Mouse (Mus musculus) lung, postnatal 0 days (tissue): Measurements from ENCODE around the gene Abhd11. TPM values are rescaled to one million over a fixed set of nuclear protein-coding genes. Genes with fewer than 3 reads are reported as not detected.

Source experiments
- ATAC-seq: fragments of 200-750 bp; cut with Nextera tagmentation; 2 replicates; pipeline ENCODE4 v1.8.0; 2017; ENCODE audit warnings: moderate library complexity
- DNase-seq: peaks from one replicate; pipeline ENCODE4 v3.0.0-alpha.2; 2016; ENCODE audit warnings: low spot score
- H3K27ac ChIP-seq: fragments of 300-500 bp; sonication (generic); 2 replicates; pipeline ENCODE4 v1.5.1; 2014; ENCODE audit warnings: antibody characterized with exemption, mild to moderate bottlenecking, low read length, mixed read lengths
- H3K27me3 ChIP-seq: fragments of 300-500 bp; sonication (generic); replicated peaks from 2 replicates; pipeline ENCODE4 v1.6.1; 2014; ENCODE audit warnings: low read length, mixed read lengths; ENCODE audit not compliant: insufficient read depth
- H3K36me3 ChIP-seq: fragments of 300-500 bp; sonication (generic); 2 replicates; pipeline ENCODE4 v1.6.1; 2014; ENCODE audit warnings: low read length, mixed read lengths; ENCODE audit not compliant: insufficient read depth
- H3K4me1 ChIP-seq: fragments of 300-500 bp; sonication (generic); 2 replicates; pipeline ENCODE4 v1.6.1; 2014; ENCODE audit warnings: antibody characterized with exemption, low read depth, low read length, mixed read lengths; ENCODE audit not compliant: insufficient read depth
- H3K4me2 ChIP-seq: fragments of 300-500 bp; sonication (generic); replicated peaks from 2 replicates; pipeline ENCODE4 v1.6.1; 2014; ENCODE audit warnings: low read depth, mild to moderate bottlenecking, low read length, moderate library complexity, mixed read lengths
- H3K4me3 ChIP-seq: fragments of 300-500 bp; sonication (generic); 2 replicates; pipeline ENCODE4 v1.5.1; 2014; ENCODE audit warnings: low read depth, low read length
- H3K9ac ChIP-seq: fragments of 300-500 bp; sonication (generic); replicated peaks from 2 replicates; pipeline ENCODE4 v1.6.1; 2014; ENCODE audit warnings: low read depth, mild to moderate bottlenecking
- H3K9me3 ChIP-seq: fragments of 300-500 bp; sonication (generic); 2 replicates; pipeline ENCODE4 v1.6.1; 2016; ENCODE audit warnings: low read length, mixed read lengths
- CTCF ChIP-seq: IDR thresholded peaks from 2 replicates; pipeline ENCODE4 v1.5.1; 2016; ENCODE audit warnings: antibody characterized with exemption, mild to moderate bottlenecking
- EP300 ChIP-seq: IDR thresholded peaks from 2 replicates; pipeline ENCODE4 v1.6.1; 2016; ENCODE audit warnings: antibody characterized with exemption, mild to moderate bottlenecking, control low read depth
- WGBS: fragments of 180-500 bp; shearing (Covaris S2); extraction: QIAGEN DNeasy Blood & Tissue Kit; methylation state at CpG from one replicate; pipeline ENCODE4 v1.1.7; 2014; 5-methylcytosine and 5-hydroxymethylcytosine counted together
- polyA plus RNA-seq: library from polyadenylated mRNA; unstranded; fragments of >200 nt; fragmentation: Nextera tagmentation; extraction: Ambion mirVana; gene quantifications from 2 replicates; pipeline ENCODE4 v1.2.1, GENCODE M21; 2015

The Abhd11 gene
- polyA plus RNA-seq, 1 experiment from 2014 or later, result 80.9 TPM

GRCm38 (mm10) chr5:134965852-134966821 is 42.8 kb upstream of the Abhd11 start:
- Histone ChIP-seq H3K4me2 (peak overlapping the region; percentile 48), H3K27me3 (no peaks in the 10 kb centered on the region), H3K9me3 (no peaks in the 10 kb centered on the region), H3K4me3 (peak overlapping the region; percentile 15; the same call in 1 of the 2 replicates), H3K36me3 (no peaks in the 10 kb centered on the region), H3K4me1 (no peaks in the 10 kb centered on the region), H3K27ac (peak overlapping the region; percentile 75), H3K9ac (no peak overlapping the region)
- 6% methylated on average over 24 of the region's 33 CpGs for WGBS
- ATAC-seq (peak; percentile 85), DNase-seq (peak; percentile 96)
- TF ChIP-seq CTCF (peak; percentile 50), EP300 (peak; percentile 49; the same call in 1 of the 2 replicates)

- no peaks in the 10 kb centered on the region for H3K27me3 ChIP-seq
- peak overlapping the region; percentile 74 for H3K27ac ChIP-seq
- no peaks in the 10 kb centered on the region for H3K36me3 ChIP-seq
- ATAC-seq (peak; percentile 8; the same call in 1 of the 2 replicates), DNase-seq (no peak)
- H3K4me1 ChIP-seq, result no peaks in the 10 kb centered on the region
- no peak overlapping the region for H3K4me3 ChIP-seq
- H3K4me2 ChIP-seq, result no peak overlapping the region
- 49% methylated on average over 20 of the region's 20 CpGs for WGBS
- TF ChIP-seq EP300 (no peak), CTCF (no peak)
- H3K9me3 ChIP-seq, result no peaks in the 10 kb centered on the region
- no peak overlapping the region for H3K9ac ChIP-seq
These were observed 41.6 kb upstream of the Abhd11 start for GRCm38 (mm10) chr5:134967164-134967944.

GRCm38 (mm10) chr5:134970671-134971070 is 38.3 kb upstream of the Abhd11 start:
- no peak overlapping the region for H3K9ac ChIP-seq
- no peaks in the 10 kb centered on the region for H3K9me3 ChIP-seq
- no peak overlapping the region for H3K4me3 ChIP-seq
- no peaks in the 10 kb centered on the region for H3K27me3 ChIP-seq
- no peak for ATAC-seq
- TF ChIP-seq CTCF, result no peak
- peak; percentile 73 for TF ChIP-seq EP300
- H3K36me3 ChIP-seq, result no peaks in the 10 kb centered on the region
- peaks cover 3% of the 10 kb centered on the region; the same call in 1 of the 2 replicates for H3K4me1 ChIP-seq
- H3K27ac ChIP-seq, result no peak overlapping the region
- no peak overlapping the region for H3K4me2 ChIP-seq
- 38% methylated on average over 8 of the region's 8 CpGs for WGBS
- peak; percentile 67 for DNase-seq

- Histone ChIP-seq H3K36me3 (no peaks in the 10 kb centered on the region), H3K27ac (peak overlapping the region; percentile 68), H3K9me3 (no peaks in the 10 kb centered on the region), H3K9ac (no peak overlapping the region), H3K4me3 (no peak overlapping the region), H3K27me3 (no peaks in the 10 kb centered on the region), H3K4me1 (peaks cover 3% of the 10 kb centered on the region; the same call in 1 of the 2 replicates), H3K4me2 (no peak overlapping the region)
- DNase-seq (no peak), ATAC-seq (no peak)
- no peak for TF ChIP-seq EP300
- no peak for TF ChIP-seq CTCF
These were observed 35.9 kb upstream of the Abhd11 start for GRCm38 (mm10) chr5:134973081-134973480.

- 56% methylated on average over 7 of the region's 7 CpGs for WGBS
- TF ChIP-seq CTCF (no peak), EP300 (no peak)
- Histone ChIP-seq H3K9ac (no peak overlapping the region), H3K4me2 (no peak overlapping the region), H3K9me3 (no peaks in the 10 kb centered on the region), H3K27ac (peak overlapping the region; percentile 68), H3K4me1 (peaks cover 3% of the 10 kb centered on the region; the same call in 1 of the 2 replicates), H3K4me3 (no peak overlapping the region), H3K36me3 (no peaks in the 10 kb centered on the region), H3K27me3 (no peaks in the 10 kb centered on the region)
- ATAC-seq (no peak), DNase-seq (peak; percentile 43)
These were observed 35.4 kb upstream of the Abhd11 start for GRCm38 (mm10) chr5:134973526-134973925.

GRCm38 (mm10) chr5:134974294-134974693 is 34.7 kb upstream of the Abhd11 start:
- DNase-seq, result peak; percentile 80
- no peak overlapping the region for H3K9ac ChIP-seq

More at GRCm38 (mm10) chr5:134974294-134974693, 34.7 kb upstream of the Abhd11 start:
- H3K4me2 ChIP-seq, result 0 out of 2 replicates have a peak overlapping the region, but pooled peaks have one; percentile 17
- H3K36me3 ChIP-seq, result no peaks in the 10 kb centered on the region
- H3K27me3 ChIP-seq, result no peaks in the 10 kb centered on the region
- H3K4me3 ChIP-seq, result no peak overlapping the region
- no peaks in the 10 kb centered on the region for H3K9me3 ChIP-seq
- WGBS, result 4% methylated on average over 7 of the region's 7 CpGs
- peak overlapping the region; percentile 72 for H3K27ac ChIP-seq
- peak; percentile 87 for ATAC-seq
- TF ChIP-seq EP300, result peak; percentile 87
- TF ChIP-seq CTCF, result no peak
- H3K4me1 ChIP-seq, result peaks cover 3% of the 10 kb centered on the region; the same call in 1 of the 2 replicates
